Mouse (Mus musculus) forebrain, embryonic 14.5 days (tissue): ENCODE data around the gene Ino80d. TPM values are rescaled to one million over a fixed set of nuclear protein-coding genes. Genes with fewer than 3 reads are reported as not detected.
A peak's percentile ranks its signal among the peaks of the same experiment; 100 is the strongest.

ENCODE experiments used
- ATAC-seq: fragments of 200-750 bp; cut with Nextera tagmentation; 2 replicates; pipeline ENCODE4 v1.8.0; 2017; ENCODE audit warnings: mild to moderate bottlenecking, moderate library complexity
- DNase-seq: peaks from one replicate; pipeline ENCODE4 v3.0.0-alpha.2; 2015; ENCODE audit warnings: low spot score
- H3K27ac ChIP-seq: fragments of 300-500 bp; sonication (generic); 2 replicates; pipeline ENCODE4 v1.5.1; 2014; ENCODE audit warnings: low read depth, mild to moderate bottlenecking, control low read depth, low read length, moderate library complexity
- H3K27me3 ChIP-seq: fragments of 300-500 bp; sonication (generic); replicated peaks from 2 replicates; pipeline ENCODE4 v1.6.1; 2014; ENCODE audit warnings: low read length, control low read depth, mixed read lengths; ENCODE audit not compliant: control insufficient read depth, insufficient read depth
- H3K36me3 ChIP-seq: fragments of 300-500 bp; sonication (generic); 2 replicates; pipeline ENCODE4 v1.6.1; 2014; ENCODE audit warnings: low read length, control low read depth; ENCODE audit not compliant: control insufficient read depth, insufficient read depth
- H3K4me1 ChIP-seq: fragments of 300-500 bp; sonication (generic); 2 replicates; pipeline ENCODE4 v1.6.1; 2014; ENCODE audit warnings: antibody characterized with exemption, low read length, control low read depth; ENCODE audit not compliant: control insufficient read depth, insufficient read depth
- H3K4me2 ChIP-seq: fragments of 300-500 bp; sonication (generic); 2 replicates; pipeline ENCODE4 v1.6.1; 2014; ENCODE audit warnings: mild to moderate bottlenecking, control low read depth, low read length
- H3K4me3 ChIP-seq: fragments of 300-500 bp; sonication (generic); 2 replicates; pipeline ENCODE4 v1.5.1; 2014; ENCODE audit warnings: low read depth, low read length, control low read depth
- H3K9ac ChIP-seq: fragments of 300-500 bp; sonication (generic); 2 replicates; pipeline ENCODE4 v1.6.1; 2014; ENCODE audit warnings: mild to moderate bottlenecking, low read length, control low read depth, moderate library complexity
- H3K9me3 ChIP-seq: fragments of 300-500 bp; sonication (generic); replicated peaks from 2 replicates; pipeline ENCODE4 v1.6.1; 2016; ENCODE audit warnings: low read length, control low read depth, mixed read lengths; ENCODE audit not compliant: control insufficient read depth
- WGBS: fragments of 180-500 bp; shearing (Covaris S2); extraction: QIAGEN DNeasy Blood & Tissue Kit; methylation state at CpG from one replicate; pipeline ENCODE4 v1.1.7; 2014; 5-methylcytosine and 5-hydroxymethylcytosine counted together
- polyA plus RNA-seq: library from polyadenylated mRNA; unstranded; fragments of >200 nt; fragmentation: Nextera tagmentation; extraction: Ambion mirVana; gene quantifications from 2 replicates; pipeline ENCODE4 v1.2.1, GENCODE M21; 2014

Ino80d gene
- polyA plus RNA-seq, 1 experiment from 2014 or later, result 4.7 TPM

DNA sequence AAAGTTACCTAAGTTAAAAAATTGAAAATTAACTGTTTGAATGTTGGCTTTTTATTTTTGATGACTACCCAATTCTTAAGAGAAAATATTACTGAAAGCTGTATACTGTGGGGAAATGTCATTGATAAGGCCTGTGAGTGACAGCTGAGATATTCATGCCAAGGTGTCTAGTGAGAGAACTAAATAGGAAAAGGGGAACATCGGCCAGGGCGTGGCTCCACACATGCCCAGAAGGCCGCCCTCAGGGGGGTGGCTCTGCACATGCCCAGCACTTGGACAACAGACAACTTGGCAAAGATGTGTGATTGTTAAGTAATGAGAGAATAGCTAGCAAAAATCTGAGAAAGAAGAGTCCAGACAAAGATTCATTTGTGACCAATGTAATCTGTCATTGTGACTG lies 64.5 kb downstream of the Ino80d start:
- no peak overlapping the region for H3K27ac ChIP-seq
- H3K36me3 ChIP-seq, result peaks cover 8% of the 10 kb centered on the region; the same call in 1 of the 2 replicates
- no peaks in the 10 kb centered on the region for H3K4me1 ChIP-seq
- DNase-seq (peak; percentile 34), ATAC-seq (no peak)
- WGBS, result 85% methylated on average over 3 of the region's 3 CpGs
- H3K9me3 ChIP-seq, result no peaks in the 10 kb centered on the region
- H3K9ac ChIP-seq, result no peak overlapping the region
- no peak overlapping the region for H3K4me3 ChIP-seq
- no peak overlapping the region for H3K4me2 ChIP-seq
- H3K27me3 ChIP-seq, result no peaks in the 10 kb centered on the region

GRCm38 (mm10) chr1:63047983-63048382 lies 66.5 kb downstream of the Ino80d start:
- no peak overlapping the region for H3K27ac ChIP-seq
- 0 out of 2 replicates have a peak, but pooled peaks cover 8% of the 10 kb centered on the region for H3K36me3 ChIP-seq
- WGBS, result 87% methylated on average over 6 of the region's 6 CpGs
- no peak overlapping the region for H3K4me3 ChIP-seq
- no peaks in the 10 kb centered on the region for H3K27me3 ChIP-seq
- DNase-seq (no peak), ATAC-seq (no peak)
- H3K4me2 ChIP-seq, result no peak overlapping the region
- no peaks in the 10 kb centered on the region for H3K9me3 ChIP-seq
- H3K9ac ChIP-seq, result no peak overlapping the region
- no peaks in the 10 kb centered on the region for H3K4me1 ChIP-seq

DNA sequence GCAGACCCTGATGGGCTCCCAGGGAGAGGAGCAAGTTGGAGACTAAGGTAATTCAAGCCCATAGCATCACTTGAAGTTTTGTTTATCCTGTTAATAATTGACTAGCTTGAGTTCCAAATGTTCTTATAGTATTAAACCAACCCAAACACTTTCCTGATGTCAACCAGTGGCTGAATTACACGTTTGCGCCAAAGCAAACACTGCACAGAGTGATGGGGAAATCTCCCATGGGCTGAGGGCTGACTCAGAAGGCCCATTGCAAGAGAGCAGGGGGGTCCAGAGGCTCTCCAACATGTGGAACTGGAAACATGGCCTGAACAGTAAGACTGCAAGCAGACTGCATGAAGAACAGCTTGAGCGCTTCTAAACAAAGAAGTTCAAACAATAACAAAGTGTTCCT lies 81.5 kb downstream of the Ino80d start:
- Histone ChIP-seq H3K9me3 (no peaks in the 10 kb centered on the region), H3K4me1 (no peaks in the 10 kb centered on the region), H3K4me2 (no peak overlapping the region), H3K27ac (no peak overlapping the region), H3K4me3 (no peak overlapping the region), H3K36me3 (no peaks in the 10 kb centered on the region), H3K27me3 (no peaks in the 10 kb centered on the region), H3K9ac (no peak overlapping the region)
- ATAC-seq, result no peak
- 88% methylated on average over 3 of the region's 3 CpGs for WGBS
- DNase-seq, result no peak

GRCm38 (mm10) chr1:63019916-63020315 lies 94.6 kb downstream of the Ino80d start:
- Histone ChIP-seq H3K27ac (no peak overlapping the region), H3K4me1 (no peaks in the 10 kb centered on the region), H3K9me3 (no peaks in the 10 kb centered on the region), H3K36me3 (no peaks in the 10 kb centered on the region), H3K27me3 (no peaks in the 10 kb centered on the region), H3K9ac (no peak overlapping the region), H3K4me3 (no peak overlapping the region), H3K4me2 (no peak overlapping the region)
- DNase-seq (no peak), ATAC-seq (no peak)
- WGBS, result 65% methylated on average over 2 of the region's 2 CpGs

DNA sequence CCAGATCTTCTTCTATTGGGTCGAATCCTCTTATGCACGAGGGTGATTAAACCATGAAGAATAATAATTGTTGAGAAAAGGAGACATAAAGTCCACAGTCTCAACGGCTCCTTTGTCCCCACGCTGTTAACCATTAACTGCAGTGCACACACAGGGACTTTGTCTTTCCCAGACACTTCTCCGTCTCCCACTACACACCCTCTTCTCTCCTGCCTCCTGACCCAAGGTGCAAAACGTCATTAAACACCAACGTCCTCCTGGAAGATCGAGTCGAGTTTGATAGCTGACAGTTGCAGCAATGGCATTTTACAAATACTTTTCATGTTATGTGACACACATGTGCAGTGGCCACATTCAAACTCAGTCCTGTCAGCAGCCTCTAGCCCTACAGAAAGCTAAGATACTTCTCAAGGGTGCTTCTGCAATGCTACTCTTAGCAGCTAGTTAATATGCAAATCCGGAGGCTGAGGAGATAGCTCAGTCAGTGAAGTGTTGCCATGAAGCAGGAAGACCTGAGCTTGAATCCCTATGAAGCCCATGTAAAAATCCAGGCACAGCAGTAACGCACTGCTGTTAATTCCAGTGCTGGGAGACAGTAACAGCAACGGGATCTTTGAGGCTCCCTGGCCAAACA lies 109.3 kb downstream of the Ino80d start:
- no peaks in the 10 kb centered on the region for H3K27me3 ChIP-seq
- H3K27ac ChIP-seq, result no peak overlapping the region
- H3K9me3 ChIP-seq, result no peaks in the 10 kb centered on the region
- WGBS, result 59% methylated on average over 12 of the region's 12 CpGs
- DNase-seq (no peak), ATAC-seq (no peak)
- no peak overlapping the region for H3K4me2 ChIP-seq
- no peaks in the 10 kb centered on the region for H3K36me3 ChIP-seq
- no peak overlapping the region for H3K4me3 ChIP-seq
- H3K9ac ChIP-seq, result no peak overlapping the region
- H3K4me1 ChIP-seq, result no peaks in the 10 kb centered on the region

- ATAC-seq, result no peak
These were observed 112.6 kb downstream of the Ino80d start for GRCm38 (mm10) chr1:63001874-63002273.

DNA sequence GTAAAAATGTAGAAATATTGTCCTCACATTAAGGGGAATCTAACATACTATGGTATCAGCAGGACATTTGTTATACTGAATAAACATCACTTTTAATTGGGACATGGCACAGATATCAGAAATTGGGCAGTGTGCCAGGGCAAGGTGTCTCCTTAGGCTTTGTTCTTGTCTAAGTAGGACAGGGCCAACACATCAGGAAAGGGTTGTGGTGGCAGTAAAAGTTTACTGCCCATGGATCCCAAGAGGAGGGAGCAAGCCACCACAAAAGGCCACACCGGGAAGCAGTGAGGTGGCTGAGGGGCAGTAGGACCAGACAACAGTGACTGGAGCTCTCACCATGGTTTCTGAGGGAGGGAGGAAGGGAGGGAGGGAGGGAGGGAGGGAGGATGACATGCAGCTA lies 121.1 kb downstream of the Ino80d start:
- Histone ChIP-seq H3K4me3 (no peak overlapping the region), H3K9ac (no peak overlapping the region), H3K27me3 (no peaks in the 10 kb centered on the region), H3K4me1 (no peaks in the 10 kb centered on the region), H3K27ac (no peak overlapping the region), H3K9me3 (no peaks in the 10 kb centered on the region), H3K4me2 (no peak overlapping the region), H3K36me3 (no peaks in the 10 kb centered on the region)
- DNase-seq (no peak), ATAC-seq (no peak)
- 57% methylated on average over 1 of the region's 1 CpGs for WGBS

More at GRCm38 (mm10) chr1:63001874-63002273, 112.6 kb downstream of the Ino80d start:
- 78% methylated on average over 3 of the region's 3 CpGs for WGBS
- Histone ChIP-seq H3K9me3 (no peaks in the 10 kb centered on the region), H3K4me2 (no peak overlapping the region), H3K27me3 (no peaks in the 10 kb centered on the region), H3K4me3 (no peak overlapping the region), H3K27ac (no peak overlapping the region), H3K36me3 (no peaks in the 10 kb centered on the region), H3K9ac (no peak overlapping the region), H3K4me1 (no peaks in the 10 kb centered on the region)
- no peak for DNase-seq

- no peak overlapping the region for H3K27ac ChIP-seq
- ATAC-seq, result no peak
These were observed 121.8 kb downstream of the Ino80d start for GRCm38 (mm10) chr1:62992648-62993047.

GRCm38 (mm10) chr1:62991021-62991420 lies 123.4 kb downstream of the Ino80d start:
- H3K4me3 ChIP-seq, result no peak overlapping the region
- H3K27me3 ChIP-seq, result no peaks in the 10 kb centered on the region
- H3K4me2 ChIP-seq, result no peak overlapping the region
- no peaks in the 10 kb centered on the region for H3K4me1 ChIP-seq
- H3K9ac ChIP-seq, result no peak overlapping the region
- DNase-seq (no peak), ATAC-seq (no peak)
- H3K9me3 ChIP-seq, result no peaks in the 10 kb centered on the region
- no peak overlapping the region for H3K27ac ChIP-seq
- WGBS, result 85% methylated on average over 10 of the region's 10 CpGs
- no peaks in the 10 kb centered on the region for H3K36me3 ChIP-seq

More at GRCm38 (mm10) chr1:62992648-62993047, 121.8 kb downstream of the Ino80d start:
- H3K9ac ChIP-seq, result no peak overlapping the region
- no peaks in the 10 kb centered on the region for H3K27me3 ChIP-seq
- H3K4me2 ChIP-seq, result no peak overlapping the region
- no peaks in the 10 kb centered on the region for H3K36me3 ChIP-seq
- no peaks in the 10 kb centered on the region for H3K9me3 ChIP-seq
- H3K4me3 ChIP-seq, result no peak overlapping the region
- no peaks in the 10 kb centered on the region for H3K4me1 ChIP-seq
- DNase-seq, result no peak
- 93% methylated on average over 5 of the region's 5 CpGs for WGBS
